Mouse (Mus musculus): Measurements from ENCODE around the gene Slc37a2. TPM values are rescaled to one million over a fixed set of nuclear protein-coding genes. Genes with fewer than 3 reads are reported as not detected.

Slc37a2 gene
- polyA plus RNA-seq, 1 experiment from 2014 or later, result 20.1 TPM

- TF ChIP-seq CTCF (IDR thresholded peaks at IDR 0.05; ENCODE audit: low read depth), result no peak
- no peaks in the 10 kb centered on the region for H3K27me3 ChIP-seq (replicated peaks; ENCODE audit: control insufficient read depth, insufficient read depth, low read length)
Measured at GRCm38 (mm10) chr9:37181596-37181995, 73.9 kb downstream of the Slc37a2 start.

GRCm38 (mm10) chr9:37179596-37179995, 75.9 kb downstream of the Slc37a2 start:
- no peak overlapping the region for H3K4me2 ChIP-seq (replicated peaks; ENCODE audit: low read depth)
- no peak overlapping the region for H3K9ac ChIP-seq (ENCODE audit: low read depth, low read length)
- H3K27ac ChIP-seq (ENCODE audit: low read depth, low read length), result no peak overlapping the region
- TF ChIP-seq CTCF (IDR thresholded peaks at IDR 0.05; ENCODE audit: low read depth), result no peak
- no peaks in the 10 kb centered on the region for H3K4me1 ChIP-seq (replicated peaks; ENCODE audit: control insufficient read depth, insufficient read depth, low read length)
- no peaks in the 10 kb centered on the region for H3K27me3 ChIP-seq (replicated peaks; ENCODE audit: control insufficient read depth, insufficient read depth, low read length)
- no peak overlapping the region for H3K4me3 ChIP-seq (ENCODE audit: low read depth, low read length)
- no peak for ATAC-seq
- WGBS, result 83% methylated on average over 4 of the region's 4 CpGs
- H3K9me3 ChIP-seq (ENCODE audit: control insufficient read depth), result no peaks in the 10 kb centered on the region
- no peaks in the 10 kb centered on the region for H3K36me3 ChIP-seq (ENCODE audit: control insufficient read depth, insufficient read depth)

More at GRCm38 (mm10) chr9:37181596-37181995, 73.9 kb downstream of the Slc37a2 start:
- ATAC-seq, result no peak
- no peak overlapping the region for H3K4me3 ChIP-seq (ENCODE audit: low read depth, low read length)
- H3K36me3 ChIP-seq (ENCODE audit: control insufficient read depth, insufficient read depth), result no peaks in the 10 kb centered on the region
- no peak overlapping the region for H3K4me2 ChIP-seq (replicated peaks; ENCODE audit: low read depth)
- WGBS, result 75% methylated on average over 5 of the region's 5 CpGs
- H3K9me3 ChIP-seq (ENCODE audit: control insufficient read depth), result no peaks in the 10 kb centered on the region
- no peak overlapping the region for H3K9ac ChIP-seq (ENCODE audit: low read depth, low read length)
- H3K27ac ChIP-seq (ENCODE audit: low read depth, low read length), result no peak overlapping the region
- H3K4me1 ChIP-seq (replicated peaks; ENCODE audit: control insufficient read depth, insufficient read depth, low read length), result no peaks in the 10 kb centered on the region

- no peak for ATAC-seq
- 44% methylated on average over 4 of the region's 4 CpGs for WGBS
Measured at GRCm38 (mm10) chr9:37178911-37179310, 76.6 kb downstream of the Slc37a2 start.

More at GRCm38 (mm10) chr9:37178911-37179310, 76.6 kb downstream of the Slc37a2 start:
- H3K9ac ChIP-seq (ENCODE audit: low read depth, low read length), result no peak overlapping the region
- H3K4me2 ChIP-seq (replicated peaks; ENCODE audit: low read depth), result no peak overlapping the region
- no peak overlapping the region for H3K27ac ChIP-seq (ENCODE audit: low read depth, low read length)
- H3K27me3 ChIP-seq (replicated peaks; ENCODE audit: control insufficient read depth, insufficient read depth, low read length), result no peaks in the 10 kb centered on the region
- H3K9me3 ChIP-seq (ENCODE audit: control insufficient read depth), result no peaks in the 10 kb centered on the region
- TF ChIP-seq CTCF (IDR thresholded peaks at IDR 0.05; ENCODE audit: low read depth), result no peak
- H3K36me3 ChIP-seq (ENCODE audit: control insufficient read depth, insufficient read depth), result no peaks in the 10 kb centered on the region
- no peaks in the 10 kb centered on the region for H3K4me1 ChIP-seq (replicated peaks; ENCODE audit: control insufficient read depth, insufficient read depth, low read length)
- H3K4me3 ChIP-seq (ENCODE audit: low read depth, low read length), result no peak overlapping the region

Other genes starting within 250 kb of the Slc37a2 start
- gene Pknox2, start 108.3 kb downstream of the Slc37a2 start, polyA plus RNA-seq (2015; fragmentation: Nextera tagmentation; extraction: Ambion mirVana), result 2.4 and 2.8 TPM in 2 replicates
- 6.1 and 7.1 TPM in 2 replicates for gene Tmem218, start 47.5 kb downstream of the Slc37a2 start, polyA plus RNA-seq (2015; fragmentation: Nextera tagmentation; extraction: Ambion mirVana)
- 1.8 and 1.9 TPM in 2 replicates for gene Ccdc15, start 92.7 kb upstream of the Slc37a2 start, polyA plus RNA-seq (2015; fragmentation: Nextera tagmentation; extraction: Ambion mirVana)
- gene Hepacam, start 111.6 kb upstream of the Slc37a2 start, polyA plus RNA-seq (2015; fragmentation: Nextera tagmentation; extraction: Ambion mirVana), result 0.18 and 0.38 TPM in 2 replicates
- gene Robo4, start 146.2 kb upstream of the Slc37a2 start, polyA plus RNA-seq (2015; fragmentation: Nextera tagmentation; extraction: Ambion mirVana), result 6.6 and 7.1 TPM in 2 replicates
- 0.07 TPM in 1 of 2 replicates, not detected in the other for gene Robo3, start 177.5 kb upstream of the Slc37a2 start, polyA plus RNA-seq (2015; fragmentation: Nextera tagmentation; extraction: Ambion mirVana)
- 7.4 and 8.8 TPM in 2 replicates for gene Msantd2, start 233.6 kb upstream of the Slc37a2 start, polyA plus RNA-seq (2015; fragmentation: Nextera tagmentation; extraction: Ambion mirVana)

All from intestine, postnatal 0 days (tissue).